Comparison of ENCODE assay signal across 27 mouse cellular contexts in genomic region chr12:85186361-85186760, GRCm38 (mm10). TPM values are rescaled to one million over a fixed set of nuclear protein-coding genes. Genes with fewer than 3 reads are reported as not detected.
DNase-seq lines count a peak whose midpoint lies in the region; ATAC-seq and TF ChIP-seq lines count a peak whose summit lies in the region.
"Had no signal": no experiment of that assay in that cellular context is flagged by ENCODE, and none has a peak within 500 bp of the region (broad histone marks: within the 10 kb centered on the region; RNA-seq: fewer than 3 reads in every experiment).

No protein-coding gene starts in this region.

- no peak for TF ChIP-seq EP300 in heart, postnatal 0 days (IDR thresholded peaks at IDR 0.05; ENCODE audit: low read depth)

- DNase-seq in heart, adult 8-10 months (ENCODE audit: low spot score): no peak
- DNase-seq in heart, postnatal 0 days (ENCODE audit: low spot score): no peak
- no peak for DNase-seq in heart, postnatal 14 days
- DNase-seq in Muller cell, postnatal 12 days (ENCODE audit: inconsistent ontology term): peak; percentile 46
- no peak for DNase-seq in ovary, adult 18-20 months (ENCODE audit: low spot score)
- no peak for DNase-seq in lung, postnatal 25 days (ENCODE audit: low spot score)
- DNase-seq: adrenal gland, postnatal 25 days; cerebellum, adult 8-10 months; cerebellum, postnatal 36 days; embryo, embryonic 11 days; forebrain, postnatal 0 days; gastrocnemius, postnatal 36 days; kidney, adult 2 months; kidney, postnatal 10 days; liver, embryonic 13.5 days; lung, embryonic 14.5 days; lung, postnatal 36 days; midbrain, embryonic 14.5 days; right cerebral cortex, adult 18-20 months; right cerebral cortex, postnatal 4 days had no signal

- no peaks in the 10 kb centered on the region for H3K36me3 ChIP-seq in heart, embryonic 11.5 days (ENCODE audit: control insufficient read depth, insufficient read depth, low read length)
- no peaks in the 10 kb centered on the region for H3K36me3 ChIP-seq in heart, postnatal 0 days (replicated peaks; ENCODE audit: control insufficient read depth, insufficient read depth, low read length)
- H3K36me3 ChIP-seq in stomach, embryonic 15.5 days: no peaks in the 10 kb centered on the region
- H3K36me3 ChIP-seq: forebrain, embryonic 10.5 days; liver, embryonic 13.5 days; neural tube, embryonic 12.5 days had no signal

- 42% methylated on average over 7 of the region's 7 CpGs for WGBS in heart, embryonic 11.5 days (ENCODE audit: insufficient replicate concordance)
- 49% methylated on average over 7 of the region's 7 CpGs for WGBS in heart, postnatal 0 days
- WGBS in stomach, embryonic 15.5 days: 63% methylated on average over 7 of the region's 7 CpGs

- no peak overlapping the region for H3K4me2 ChIP-seq in heart, embryonic 11.5 days
- H3K4me2 ChIP-seq in heart, postnatal 0 days (ENCODE audit: low read depth, low read length): no peak overlapping the region
- H3K4me2 ChIP-seq in stomach, embryonic 15.5 days: no peak overlapping the region
- H3K4me2 ChIP-seq: liver, embryonic 13.5 days; lung, embryonic 14.5 days; neural tube, embryonic 12.5 days had no signal

- no peak for ATAC-seq in heart, embryonic 11.5 days (replicated peaks; ENCODE audit: insufficient number of reproducible peaks, low FRiP score, low TSS enrichment)
- ATAC-seq in heart, postnatal 0 days (ENCODE audit: insufficient read depth, low read depth): peak; percentile 24; the same call in 1 of the 2 replicates
- ATAC-seq in stomach, embryonic 15.5 days (ENCODE audit: insufficient read depth, low FRiP score, low read depth): no peak
- ATAC-seq: forebrain, postnatal 0 days; hindbrain, postnatal 0 days had no signal

- no peaks in the 10 kb centered on the region for H3K9me3 ChIP-seq in heart, embryonic 11.5 days (replicated peaks; ENCODE audit: control insufficient read depth, low read length)
- H3K9me3 ChIP-seq in heart, postnatal 0 days (replicated peaks; ENCODE audit: control insufficient read depth, low read length): no peaks in the 10 kb centered on the region
- H3K9me3 ChIP-seq in stomach, embryonic 15.5 days: no peaks in the 10 kb centered on the region
- H3K9me3 ChIP-seq: forebrain, embryonic 10.5 days; liver, embryonic 13.5 days; megakaryocyte, embryonic 14.5 days; neural tube, embryonic 12.5 days had no signal

- H3K4me1 ChIP-seq in heart, embryonic 11.5 days (ENCODE audit: control insufficient read depth, insufficient read depth, low read length): peaks cover 17% of the 10 kb centered on the region
- H3K4me1 ChIP-seq in heart, postnatal 0 days (ENCODE audit: control insufficient read depth, insufficient read depth): peaks cover 19% of the 10 kb centered on the region
- peaks cover 10% of the 10 kb centered on the region for H3K4me1 ChIP-seq in stomach, embryonic 15.5 days
- H3K4me1 ChIP-seq: liver, embryonic 13.5 days had no signal

- H3K27me3 ChIP-seq in heart, embryonic 11.5 days (ENCODE audit: control insufficient read depth, insufficient read depth, low read length): peaks cover 8% of the 10 kb centered on the region
- H3K27me3 ChIP-seq in heart, postnatal 0 days (ENCODE audit: control insufficient read depth, insufficient read depth, low read length): no peaks in the 10 kb centered on the region
- H3K27me3 ChIP-seq in stomach, embryonic 15.5 days (replicated peaks): no peaks in the 10 kb centered on the region
- H3K27me3 ChIP-seq: neural tube, embryonic 12.5 days had no signal

- H3K9ac ChIP-seq in heart, embryonic 11.5 days (ENCODE audit: low read depth, low read length): no peak overlapping the region
- no peak overlapping the region for H3K9ac ChIP-seq in heart, postnatal 0 days (replicated peaks; ENCODE audit: low read depth, low read length)
- H3K9ac ChIP-seq in stomach, embryonic 15.5 days: no peak overlapping the region
- H3K9ac ChIP-seq: forebrain, postnatal 0 days; liver, embryonic 13.5 days; neural tube, embryonic 12.5 days had no signal

- intact Hi-C loops in heart, postnatal 14 days (cut with DNase I): no loop called here

- H3K4me3 ChIP-seq in heart, embryonic 11.5 days (ENCODE audit: low read depth, low read length): no peak overlapping the region
- H3K4me3 ChIP-seq in heart, postnatal 0 days (ENCODE audit: low read depth, low read length): no peak overlapping the region
- no peak overlapping the region for H3K4me3 ChIP-seq in stomach, embryonic 15.5 days (replicated peaks)
- H3K4me3 ChIP-seq: forebrain, embryonic 10.5 days; left cerebral cortex, adult 2 months; liver, embryonic 13.5 days; megakaryocyte, embryonic 14.5 days; neural tube, embryonic 12.5 days had no signal

- peak overlapping the region; percentile 51; the same call in 1 of the 2 replicates for H3K27ac ChIP-seq in heart, embryonic 11.5 days (ENCODE audit: low read depth, low read length)
- peak overlapping the region; percentile 78 for H3K27ac ChIP-seq in heart, postnatal 0 days (ENCODE audit: low read depth)
- peak overlapping the region; percentile 48; the same call in 1 of the 2 replicates for H3K27ac ChIP-seq in stomach, embryonic 15.5 days
- H3K27ac ChIP-seq: forebrain, embryonic 10.5 days; hindbrain, postnatal 0 days; left cerebral cortex, adult 2 months; liver, embryonic 13.5 days; neural tube, embryonic 12.5 days had no signal

- TF ChIP-seq CTCF in heart, postnatal 0 days (IDR thresholded peaks at IDR 0.05; ENCODE audit: low read depth): no peak

RNA-seq across cellular contexts. Expression of gene Pgf, which starts 8.8 kb away (rescaled TPM):
- polyA plus RNA-seq in heart, embryonic 11.5 days (2014; fragmentation: Nextera tagmentation; extraction: Ambion mirVana): 9.0 and 12.7 TPM in 2 replicates
- 1 to 10 TPM; 3.7 to 5.1 (median 4.1) TPM for total RNA-seq in heart, adult 8-10 months (2022)
- total RNA-seq in heart, postnatal 0 days (2014; rRNA removed; ENCODE audit: low replicate concordance): 4.4 and 5.0 TPM in 2 replicates
- 3.6 and 4.0 TPM in 2 replicates for polyA plus RNA-seq in heart, postnatal 0 days (2015; fragmentation: Nextera tagmentation; extraction: Ambion mirVana)
- 1 to 10 TPM; 3.5 to 4.6 TPM for total RNA-seq in heart, postnatal 14 days (2021)
- 14.7 and 16.0 TPM in 2 replicates for polyA plus RNA-seq in stomach, embryonic 15.5 days (2015; fragmentation: Nextera tagmentation; extraction: Ambion mirVana)

RNA-seq across cellular contexts. Expression of gene Eif2b2, which starts 32.9 kb away (rescaled TPM):
- 60.4 and 60.6 TPM in 2 replicates for polyA plus RNA-seq in heart, embryonic 11.5 days (2014; fragmentation: Nextera tagmentation; extraction: Ambion mirVana)
- total RNA-seq in heart, adult 8-10 months (2022): 10 to 100 TPM; 39.5 to 50.6 (median 45.2) TPM
- total RNA-seq in heart, postnatal 0 days (2014; rRNA removed; ENCODE audit: low replicate concordance): 54.0 and 106 TPM in 2 replicates
- polyA plus RNA-seq in heart, postnatal 0 days (2015; fragmentation: Nextera tagmentation; extraction: Ambion mirVana): 48.6 and 49.4 TPM in 2 replicates
- total RNA-seq in heart, postnatal 14 days (2021): 10 to 100 TPM; 47.0 to 50.4 TPM
- polyA plus RNA-seq in stomach, embryonic 15.5 days (2015; fragmentation: Nextera tagmentation; extraction: Ambion mirVana): 76.7 and 78.1 TPM in 2 replicates

RNA-seq across cellular contexts. Expression of gene Rps6kl1, which starts 35.3 kb away (rescaled TPM):
- 0.94 and 1.3 TPM in 2 replicates for polyA plus RNA-seq in heart, embryonic 11.5 days (2014; fragmentation: Nextera tagmentation; extraction: Ambion mirVana)
- 1 to 10 TPM; 1.7 to 3.5 (median 2.8) TPM for total RNA-seq in heart, adult 8-10 months (2022)
- 0.04 and 0.11 TPM in 2 replicates for total RNA-seq in heart, postnatal 0 days (2014; rRNA removed; ENCODE audit: low replicate concordance)
- 0.95 and 1.1 TPM in 2 replicates for polyA plus RNA-seq in heart, postnatal 0 days (2015; fragmentation: Nextera tagmentation; extraction: Ambion mirVana)
- total RNA-seq in heart, postnatal 14 days (2021): 1 to 10 TPM; 4.3 to 4.8 TPM
- 1.7 and 1.8 TPM in 2 replicates for polyA plus RNA-seq in stomach, embryonic 15.5 days (2015; fragmentation: Nextera tagmentation; extraction: Ambion mirVana)
